Mouse (Mus musculus): ENCODE results near the gene Pcdh15. TPM values are rescaled to one million over a fixed set of nuclear protein-coding genes. Genes with fewer than 3 reads are reported as not detected.
A peak's percentile ranks its signal among the peaks of the same experiment; 100 is the strongest.

The Pcdh15 gene
- polyA plus RNA-seq, 1 experiment = 2.0 TPM

DNA sequence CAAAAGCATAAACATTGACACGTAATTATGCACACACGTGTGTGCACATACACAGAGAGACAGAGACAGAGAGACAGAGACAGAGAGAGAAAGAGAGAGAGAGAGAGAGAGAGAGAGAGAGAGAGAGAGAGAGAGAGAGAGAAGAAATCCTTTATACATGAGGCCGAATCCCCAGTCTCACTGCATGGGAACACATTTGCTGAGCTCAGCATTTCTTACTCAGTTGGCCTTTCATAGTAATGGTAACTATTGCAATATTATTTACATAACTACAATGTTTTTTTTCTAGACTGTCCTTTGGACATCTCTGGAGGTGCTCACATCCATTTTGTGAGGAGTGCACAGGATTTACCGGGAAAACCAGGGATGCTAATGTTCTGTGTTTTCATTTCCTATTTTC is 705.9 kb downstream of the Pcdh15 start:
- no peaks in the 10 kb centered on the region for H3K36me3 ChIP-seq (ENCODE audit: control insufficient read depth, insufficient read depth, low read length)
- H3K27me3 ChIP-seq (ENCODE audit: control insufficient read depth, insufficient read depth, low read length) = no peaks in the 10 kb centered on the region
- no peak overlapping the region for H3K27ac ChIP-seq (ENCODE audit: control insufficient read depth, insufficient read depth, low read depth, low read length)
- no peaks in the 10 kb centered on the region for H3K4me1 ChIP-seq (ENCODE audit: control insufficient read depth, insufficient read depth, low read length)
- no peak overlapping the region for H3K4me3 ChIP-seq (ENCODE audit: control insufficient read depth, low read depth, low read length)
- TF ChIP-seq POLR2A (IDR thresholded peaks at IDR 0.05; ENCODE audit: control insufficient read depth, low read depth, low read length) = no peak
- no peak for TF ChIP-seq CTCF (IDR thresholded peaks at IDR 0.05; ENCODE audit: control insufficient read depth, insufficient read depth, insufficient replicate concordance, low read depth, low read length)

DNA sequence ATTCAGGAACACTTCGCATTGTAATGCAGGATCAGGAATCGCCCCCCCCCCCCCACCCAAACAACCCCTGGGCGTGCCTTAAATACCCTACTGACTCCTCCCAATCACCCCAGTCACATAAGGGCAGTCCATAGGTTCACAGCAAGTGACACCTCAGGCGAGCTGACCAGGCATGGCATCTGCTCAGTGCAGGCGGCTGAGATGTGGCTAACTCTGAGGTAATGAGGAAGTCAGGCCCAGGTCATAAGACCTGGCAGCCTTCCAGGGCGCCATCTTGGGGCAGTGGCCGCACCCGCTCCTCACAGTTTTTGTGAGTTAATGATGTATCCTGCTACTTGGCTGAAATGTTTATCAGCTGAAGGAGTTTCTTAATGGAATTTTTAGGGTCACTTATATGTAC is 713.2 kb downstream of the Pcdh15 start:
- Histone ChIP-seq H3K4me1 (ENCODE audit: control insufficient read depth, insufficient read depth, low read length) (no peaks in the 10 kb centered on the region), H3K27ac (ENCODE audit: control insufficient read depth, insufficient read depth, low read depth, low read length) (no peak overlapping the region), H3K36me3 (ENCODE audit: control insufficient read depth, insufficient read depth, low read length) (no peaks in the 10 kb centered on the region), H3K4me3 (ENCODE audit: control insufficient read depth, low read depth, low read length) (no peak overlapping the region), H3K27me3 (ENCODE audit: control insufficient read depth, insufficient read depth, low read length) (no peaks in the 10 kb centered on the region)
- TF ChIP-seq CTCF (IDR thresholded peaks at IDR 0.05; ENCODE audit: control insufficient read depth, insufficient read depth, insufficient replicate concordance, low read depth, low read length) = no peak
- no peak for TF ChIP-seq POLR2A (IDR thresholded peaks at IDR 0.05; ENCODE audit: control insufficient read depth, low read depth, low read length)

DNA sequence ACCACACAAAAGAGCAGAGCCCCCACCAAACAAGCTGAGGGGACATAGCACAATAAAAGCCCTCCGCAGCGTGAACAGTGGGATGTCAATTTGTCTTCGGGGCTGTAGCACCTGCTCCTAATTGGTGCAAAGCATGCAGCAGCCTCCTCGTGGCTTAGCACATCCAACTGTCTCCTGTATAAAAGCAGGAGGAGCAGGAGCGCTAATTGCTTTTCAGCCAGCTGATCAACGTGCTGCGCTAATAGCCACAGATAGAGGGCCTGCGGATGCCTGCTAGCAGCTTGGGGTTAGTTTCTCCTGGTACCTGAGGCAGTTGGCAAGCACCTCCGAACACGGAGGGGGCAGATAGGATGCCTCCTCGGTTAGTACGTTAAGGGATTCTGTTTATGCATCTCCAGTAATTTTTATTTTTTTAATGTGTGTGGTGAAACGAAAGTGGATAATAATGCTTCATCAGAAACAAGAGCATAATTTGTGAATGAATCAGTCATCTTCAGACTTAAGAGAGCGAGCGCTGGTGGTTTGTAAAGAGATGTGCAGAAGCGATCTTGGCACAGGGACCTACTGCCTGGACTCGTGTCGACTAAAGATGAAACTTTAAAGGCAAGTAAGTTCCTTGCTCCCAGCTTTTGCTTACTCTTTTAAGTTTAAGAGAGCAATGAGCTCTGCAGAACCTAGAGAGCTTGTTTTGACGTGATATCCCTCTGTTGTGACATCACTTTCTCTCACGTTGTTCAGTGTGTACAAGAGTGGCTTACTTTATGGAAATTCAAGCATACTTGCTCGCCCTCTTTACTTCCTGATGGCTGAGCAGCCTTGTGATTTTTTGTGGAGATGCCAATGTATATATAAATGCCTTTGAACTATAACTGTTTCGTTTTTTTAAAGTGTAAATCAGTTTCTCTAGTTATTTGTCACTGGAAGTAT is 722.8 kb downstream of the Pcdh15 start:
- Histone ChIP-seq H3K4me3 (ENCODE audit: control insufficient read depth, low read depth, low read length) (peak overlapping the region; percentile 7; the same call in 1 of the 2 replicates), H3K4me1 (ENCODE audit: control insufficient read depth, insufficient read depth, low read length) (peaks cover 2% of the 10 kb centered on the region; the same call in 1 of the 2 replicates), H3K27ac (ENCODE audit: control insufficient read depth, insufficient read depth, low read depth, low read length) (no peak overlapping the region), H3K36me3 (ENCODE audit: control insufficient read depth, insufficient read depth, low read length) (no peaks in the 10 kb centered on the region), H3K27me3 (ENCODE audit: control insufficient read depth, insufficient read depth, low read length) (no peaks in the 10 kb centered on the region)
- TF ChIP-seq POLR2A (IDR thresholded peaks at IDR 0.05; ENCODE audit: control insufficient read depth, low read depth, low read length) = no peak
- TF ChIP-seq CTCF (IDR thresholded peaks at IDR 0.05; ENCODE audit: control insufficient read depth, insufficient read depth, insufficient replicate concordance, low read depth, low read length) = no peak

DNA sequence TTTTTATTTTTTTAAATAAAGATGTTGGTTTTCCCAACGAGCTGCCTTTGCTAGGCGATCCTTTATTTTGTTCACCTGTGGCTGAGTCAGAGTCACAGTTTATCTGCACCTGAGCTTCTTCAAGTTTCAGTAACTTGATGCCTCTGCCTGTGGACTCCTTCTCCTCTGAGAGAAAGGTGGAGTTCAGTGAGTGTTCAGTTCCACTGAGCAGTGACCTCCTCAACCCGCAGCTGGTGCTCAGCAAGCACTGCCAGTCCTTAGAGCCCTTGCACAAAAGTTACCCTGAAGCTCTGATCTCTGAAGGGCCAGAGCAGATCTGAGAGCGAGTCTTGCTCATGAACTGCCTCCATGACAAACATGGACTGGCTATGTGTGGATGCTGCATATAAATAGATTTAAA is 724.1 kb downstream of the Pcdh15 start:
- Histone ChIP-seq H3K27ac (ENCODE audit: control insufficient read depth, insufficient read depth, low read depth, low read length) (no peak overlapping the region), H3K27me3 (ENCODE audit: control insufficient read depth, insufficient read depth, low read length) (no peaks in the 10 kb centered on the region), H3K4me1 (ENCODE audit: control insufficient read depth, insufficient read depth, low read length) (peaks cover 2% of the 10 kb centered on the region; the same call in 1 of the 2 replicates), H3K4me3 (ENCODE audit: control insufficient read depth, low read depth, low read length) (no peak overlapping the region), H3K36me3 (ENCODE audit: control insufficient read depth, insufficient read depth, low read length) (no peaks in the 10 kb centered on the region)
- TF ChIP-seq CTCF (IDR thresholded peaks at IDR 0.05; ENCODE audit: control insufficient read depth, insufficient read depth, insufficient replicate concordance, low read depth, low read length) (no peak), POLR2A (IDR thresholded peaks at IDR 0.05; ENCODE audit: control insufficient read depth, low read depth, low read length) (no peak)

DNA sequence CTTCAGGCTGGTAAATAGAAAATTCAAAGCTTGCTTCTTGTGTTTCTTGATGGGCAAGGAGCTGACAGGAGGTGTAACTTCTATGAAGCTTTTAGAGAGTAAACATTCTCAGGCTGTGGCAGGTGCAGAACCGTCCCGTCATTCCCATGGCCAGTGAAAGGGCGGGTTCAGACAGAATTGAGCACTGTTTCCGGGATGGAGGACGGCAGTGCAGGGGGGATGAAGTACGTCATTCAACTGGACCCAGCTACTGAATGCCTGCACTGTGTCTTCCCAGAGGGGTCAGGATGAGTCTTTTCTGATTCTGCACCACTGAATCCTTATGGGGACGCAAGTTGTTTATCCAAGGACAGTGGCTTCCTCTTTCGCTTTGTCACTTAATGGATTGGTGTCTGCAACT is 727.2 kb downstream of the Pcdh15 start:
- H3K27me3 ChIP-seq (ENCODE audit: control insufficient read depth, insufficient read depth, low read length) = no peaks in the 10 kb centered on the region
- peaks cover 2% of the 10 kb centered on the region; the same call in 1 of the 2 replicates for H3K4me1 ChIP-seq (ENCODE audit: control insufficient read depth, insufficient read depth, low read length)
- TF ChIP-seq CTCF (IDR thresholded peaks at IDR 0.05; ENCODE audit: control insufficient read depth, insufficient read depth, insufficient replicate concordance, low read depth, low read length) (no peak), POLR2A (IDR thresholded peaks at IDR 0.05; ENCODE audit: control insufficient read depth, low read depth, low read length) (no peak)
- no peak overlapping the region for H3K27ac ChIP-seq (ENCODE audit: control insufficient read depth, insufficient read depth, low read depth, low read length)
- no peaks in the 10 kb centered on the region for H3K36me3 ChIP-seq (ENCODE audit: control insufficient read depth, insufficient read depth, low read length)
- H3K4me3 ChIP-seq (ENCODE audit: control insufficient read depth, low read depth, low read length) = no peak overlapping the region

DNA sequence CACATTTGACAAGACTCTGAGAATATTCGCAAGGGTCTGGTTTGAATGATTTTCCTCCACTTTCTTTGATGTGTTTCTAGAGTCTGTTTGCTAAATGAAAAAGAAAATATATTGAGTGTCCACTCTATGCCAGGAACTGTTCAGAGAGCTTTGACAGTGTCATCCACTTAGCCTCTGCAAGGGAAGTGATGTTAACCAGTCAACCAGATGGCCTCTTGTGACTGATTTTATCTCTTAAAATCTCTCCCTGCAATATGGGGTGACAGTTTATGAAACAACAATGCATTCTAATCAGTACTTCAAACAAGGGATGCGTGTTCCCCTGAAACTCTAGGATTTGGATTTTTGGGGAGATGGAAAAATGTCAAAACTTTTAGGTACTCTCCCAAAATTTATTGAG is 729.6 kb downstream of the Pcdh15 start:
- TF ChIP-seq POLR2A (IDR thresholded peaks at IDR 0.05; ENCODE audit: control insufficient read depth, low read depth, low read length) (no peak), CTCF (IDR thresholded peaks at IDR 0.05; ENCODE audit: control insufficient read depth, insufficient read depth, insufficient replicate concordance, low read depth, low read length) (no peak)
- Histone ChIP-seq H3K27ac (ENCODE audit: control insufficient read depth, insufficient read depth, low read depth, low read length) (no peak overlapping the region), H3K36me3 (ENCODE audit: control insufficient read depth, insufficient read depth, low read length) (no peaks in the 10 kb centered on the region), H3K27me3 (ENCODE audit: control insufficient read depth, insufficient read depth, low read length) (no peaks in the 10 kb centered on the region), H3K4me1 (ENCODE audit: control insufficient read depth, insufficient read depth, low read length) (no peaks in the 10 kb centered on the region), H3K4me3 (ENCODE audit: control insufficient read depth, low read depth, low read length) (no peak overlapping the region)

DNA sequence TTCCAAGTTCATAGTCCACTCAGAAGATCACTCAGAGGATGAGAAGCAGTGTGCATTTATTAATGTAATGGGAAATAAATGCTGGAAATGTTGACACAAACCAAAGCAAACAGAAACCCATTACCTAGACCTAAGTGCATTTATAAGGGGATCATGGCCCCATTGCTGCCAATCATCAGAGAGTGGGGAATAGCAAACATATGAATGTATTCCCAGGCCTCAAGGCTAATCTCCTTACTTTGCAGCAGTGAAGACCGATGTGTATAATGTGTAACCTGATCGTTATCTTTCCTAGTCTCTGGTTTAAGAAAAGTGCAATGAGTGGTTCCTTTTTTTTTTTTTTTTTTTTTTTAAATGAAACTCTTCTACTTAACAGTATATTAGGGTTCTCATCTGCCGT is 745.9 kb downstream of the Pcdh15 start:
- no peaks in the 10 kb centered on the region for H3K27me3 ChIP-seq (ENCODE audit: control insufficient read depth, insufficient read depth, low read length)
- H3K4me1 ChIP-seq (ENCODE audit: control insufficient read depth, insufficient read depth, low read length) = no peaks in the 10 kb centered on the region
- H3K27ac ChIP-seq (ENCODE audit: control insufficient read depth, insufficient read depth, low read depth, low read length) = no peak overlapping the region
- no peak for TF ChIP-seq CTCF (IDR thresholded peaks at IDR 0.05; ENCODE audit: control insufficient read depth, insufficient read depth, insufficient replicate concordance, low read depth, low read length)
- no peak for TF ChIP-seq POLR2A (IDR thresholded peaks at IDR 0.05; ENCODE audit: control insufficient read depth, low read depth, low read length)
- H3K4me3 ChIP-seq (ENCODE audit: control insufficient read depth, low read depth, low read length) = no peak overlapping the region
- H3K36me3 ChIP-seq (ENCODE audit: control insufficient read depth, insufficient read depth, low read length) = no peaks in the 10 kb centered on the region

Measured in testis, adult 2 months (tissue).